Mouse (Mus musculus): ENCODE results near the gene Tlr2. TPM values are rescaled to one million over a fixed set of nuclear protein-coding genes. Genes with fewer than 3 reads are reported as not detected.
A peak's percentile ranks its signal among the peaks of the same experiment; 100 is the strongest.

The Tlr2 gene
- polyA plus RNA-seq, 1 experiment, result 4.1 TPM

DNA sequence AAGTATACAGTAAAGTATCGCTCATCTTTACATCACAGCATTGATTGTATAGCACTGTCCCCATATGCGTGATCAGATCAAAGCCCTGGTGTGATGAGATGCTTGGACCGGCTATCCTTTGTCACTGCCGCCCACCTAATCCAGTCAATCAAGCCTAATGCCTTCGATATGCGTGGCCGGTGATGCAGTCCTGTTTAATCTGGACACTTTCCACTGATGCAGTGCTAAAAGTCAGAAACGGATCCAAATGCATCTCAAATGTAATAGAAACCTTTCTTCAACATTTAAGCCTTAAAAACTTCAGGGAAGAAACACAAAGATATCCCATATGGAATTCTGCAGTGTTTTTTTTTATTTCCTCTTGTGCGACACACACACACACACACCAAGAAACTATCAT is 13.9 kb downstream of the Tlr2 start:
- no peak overlapping the region for H3K4me3 ChIP-seq (ENCODE audit: extremely low read depth, insufficient read depth, insufficient read length)
- H3K27me3 ChIP-seq (ENCODE audit: control insufficient read depth, insufficient read depth, low read length), result no peaks in the 10 kb centered on the region
- H3K27ac ChIP-seq (ENCODE audit: insufficient read depth, low read length), result no peak overlapping the region
- TF ChIP-seq CTCF (IDR thresholded peaks at IDR 0.05; ENCODE audit: extremely low read depth, insufficient read depth, insufficient read length, insufficient replicate concordance) (no peak), POLR2A (IDR thresholded peaks at IDR 0.05; ENCODE audit: low read depth, low read length) (no peak)
- no peaks in the 10 kb centered on the region for H3K36me3 ChIP-seq (ENCODE audit: control insufficient read depth, insufficient read depth, low read length)
- no peak for DNase-seq (ENCODE audit: low read depth in 1 of 2, low spot score in 2 of 2)
- no peaks in the 10 kb centered on the region for H3K4me1 ChIP-seq (ENCODE audit: control insufficient read depth, insufficient read depth, insufficient read length)
- 89% methylated on average over 9 of the region's 9 CpGs for WGBS

DNA sequence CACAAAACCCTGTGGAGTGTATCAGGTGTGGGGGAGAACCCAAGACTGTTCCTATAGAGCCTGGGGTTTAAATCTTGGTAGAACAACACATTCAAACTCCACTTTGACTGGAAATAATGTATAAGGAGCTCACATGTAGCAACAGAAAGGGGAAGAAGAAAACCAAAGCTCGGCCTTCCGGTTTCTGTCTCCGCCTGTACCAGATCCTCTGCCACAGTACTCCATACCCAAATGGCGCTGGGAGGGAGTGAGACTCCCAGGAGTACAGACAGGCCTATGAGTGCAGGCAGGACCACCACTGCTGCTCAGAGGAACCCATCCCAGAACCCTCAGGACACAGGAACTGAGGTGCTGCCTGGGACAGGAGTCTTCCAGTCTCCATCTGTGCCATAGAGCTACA is 17.8 kb downstream of the Tlr2 start:
- TF ChIP-seq CTCF (IDR thresholded peaks at IDR 0.05; ENCODE audit: extremely low read depth, insufficient read depth, insufficient read length, insufficient replicate concordance) (no peak), POLR2A (IDR thresholded peaks at IDR 0.05; ENCODE audit: low read depth, low read length) (no peak)
- no peak for DNase-seq (ENCODE audit: low read depth in 1 of 2, low spot score in 2 of 2)
- Histone ChIP-seq H3K36me3 (ENCODE audit: control insufficient read depth, insufficient read depth, low read length) (no peaks in the 10 kb centered on the region), H3K4me1 (ENCODE audit: control insufficient read depth, insufficient read depth, insufficient read length) (no peaks in the 10 kb centered on the region), H3K27ac (ENCODE audit: insufficient read depth, low read length) (no peak overlapping the region), H3K27me3 (ENCODE audit: control insufficient read depth, insufficient read depth, low read length) (no peaks in the 10 kb centered on the region), H3K4me3 (ENCODE audit: extremely low read depth, insufficient read depth, insufficient read length) (no peak overlapping the region)
- WGBS, result 84% methylated on average over 4 of the region's 4 CpGs

DNA sequence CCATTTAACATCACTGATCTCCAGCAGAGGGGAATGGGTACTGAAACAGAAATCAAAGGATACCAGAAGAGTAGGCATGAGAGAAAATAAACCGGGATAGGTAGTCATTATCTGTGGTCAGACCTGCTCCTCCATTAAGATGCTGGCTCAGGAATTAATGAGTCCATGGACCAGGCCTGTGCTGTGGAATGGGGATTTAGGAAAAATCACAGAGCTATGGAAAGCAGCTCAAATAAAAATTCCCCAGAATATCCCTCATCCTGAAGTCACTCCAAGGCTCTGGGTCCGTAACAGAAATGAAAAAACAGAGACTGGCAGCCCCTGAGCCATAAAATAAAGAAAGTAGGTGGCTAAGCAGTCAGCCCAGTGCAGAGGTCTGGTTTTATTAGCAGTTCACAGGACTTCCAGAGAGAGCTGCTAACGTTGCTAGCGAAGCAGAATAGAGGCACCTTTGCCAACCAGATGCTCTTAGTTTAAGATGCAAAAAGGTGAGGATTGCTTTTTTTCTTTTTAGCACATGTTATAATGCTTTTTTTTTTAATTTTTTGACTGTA is 25.1 kb downstream of the Tlr2 start:
- WGBS, result 88% methylated on average over 4 of the region's 4 CpGs
- TF ChIP-seq CTCF (IDR thresholded peaks at IDR 0.05; ENCODE audit: extremely low read depth, insufficient read depth, insufficient read length, insufficient replicate concordance) (no peak), POLR2A (IDR thresholded peaks at IDR 0.05; ENCODE audit: low read depth, low read length) (no peak)
- no peak overlapping the region for H3K27ac ChIP-seq (ENCODE audit: insufficient read depth, low read length)

DNA sequence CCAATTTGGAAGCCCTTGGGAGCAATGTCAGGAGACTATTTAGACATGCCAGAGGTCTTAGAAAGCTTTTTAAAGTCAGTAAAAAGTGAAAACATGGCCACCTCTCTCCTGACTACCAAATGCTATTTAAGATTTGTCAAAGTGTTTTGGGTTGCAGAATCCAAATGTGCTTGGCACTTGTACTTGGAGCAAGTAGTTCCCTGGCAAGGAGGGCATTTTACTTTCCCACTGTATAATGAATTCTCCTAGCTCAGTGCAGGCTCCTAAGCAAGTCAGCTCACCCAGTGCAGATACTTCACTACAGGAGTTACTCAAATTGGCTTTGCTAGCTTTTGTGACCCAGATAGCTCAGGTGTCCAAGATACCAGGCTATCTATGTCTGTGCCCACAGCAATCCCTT is 28.7 kb downstream of the Tlr2 start:
- Histone ChIP-seq H3K4me3 (ENCODE audit: extremely low read depth, insufficient read depth, insufficient read length) (no peak overlapping the region), H3K36me3 (ENCODE audit: control insufficient read depth, insufficient read depth, low read length) (no peaks in the 10 kb centered on the region), H3K27me3 (ENCODE audit: control insufficient read depth, insufficient read depth, low read length) (no peaks in the 10 kb centered on the region), H3K4me1 (ENCODE audit: control insufficient read depth, insufficient read depth, insufficient read length) (peaks cover 17% of the 10 kb centered on the region; the same call in 1 of the 2 replicates), H3K27ac (ENCODE audit: insufficient read depth, low read length) (peak overlapping the region; percentile 61; the same call in 1 of the 2 replicates)
- DNase-seq (ENCODE audit: low read depth in 1 of 2, low spot score in 2 of 2), result no peak
- TF ChIP-seq CTCF (IDR thresholded peaks at IDR 0.05; ENCODE audit: extremely low read depth, insufficient read depth, insufficient read length, insufficient replicate concordance) (no peak), POLR2A (IDR thresholded peaks at IDR 0.05; ENCODE audit: low read depth, low read length) (no peak)

More for the DNA sequence above, 25.1 kb downstream of the Tlr2 start:
- no peak overlapping the region for H3K4me3 ChIP-seq (ENCODE audit: extremely low read depth, insufficient read depth, insufficient read length)
- H3K36me3 ChIP-seq (ENCODE audit: control insufficient read depth, insufficient read depth, low read length), result no peaks in the 10 kb centered on the region
- no peak for DNase-seq (ENCODE audit: low read depth in 1 of 2, low spot score in 2 of 2)
- H3K27me3 ChIP-seq (ENCODE audit: control insufficient read depth, insufficient read depth, low read length), result no peaks in the 10 kb centered on the region
- H3K4me1 ChIP-seq (ENCODE audit: control insufficient read depth, insufficient read depth, insufficient read length), result peaks cover 8% of the 10 kb centered on the region; the same call in 1 of the 2 replicates

DNA sequence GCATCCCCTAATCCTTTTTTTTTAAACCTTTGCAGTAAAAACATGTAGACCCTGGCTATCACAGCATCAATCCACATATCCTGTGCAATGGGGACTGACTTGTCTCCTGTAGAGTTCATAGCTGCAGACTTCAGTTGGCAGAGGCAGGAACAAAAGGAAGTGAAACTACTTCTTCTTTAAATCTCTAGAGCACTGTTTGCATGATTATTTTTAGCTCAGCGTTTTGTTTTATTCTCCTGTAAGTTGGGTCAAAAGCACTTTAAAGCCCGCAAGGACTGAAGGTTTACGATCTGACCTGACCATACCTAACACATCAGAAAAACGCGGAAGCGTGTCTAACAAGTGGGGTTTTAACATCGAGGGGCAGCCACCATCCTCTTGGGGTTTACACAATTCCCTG is 29.6 kb downstream of the Tlr2 start:
- Histone ChIP-seq H3K27me3 (ENCODE audit: control insufficient read depth, insufficient read depth, low read length) (no peaks in the 10 kb centered on the region), H3K4me1 (ENCODE audit: control insufficient read depth, insufficient read depth, insufficient read length) (peaks cover 17% of the 10 kb centered on the region; the same call in 1 of the 2 replicates), H3K27ac (ENCODE audit: insufficient read depth, low read length) (peak overlapping the region; percentile 92), H3K36me3 (ENCODE audit: control insufficient read depth, insufficient read depth, low read length) (no peaks in the 10 kb centered on the region), H3K4me3 (ENCODE audit: extremely low read depth, insufficient read depth, insufficient read length) (peak overlapping the region; percentile 19; the same call in 1 of the 2 replicates)
- peak; percentile 34 to 40 for DNase-seq (ENCODE audit: low read depth in 1 of 2, low spot score in 2 of 2)
- WGBS, result 7% methylated on average over 7 of the region's 7 CpGs
- no peak for TF ChIP-seq POLR2A (IDR thresholded peaks at IDR 0.05; ENCODE audit: low read depth, low read length)
- TF ChIP-seq CTCF (IDR thresholded peaks at IDR 0.05; ENCODE audit: extremely low read depth, insufficient read depth, insufficient read length, insufficient replicate concordance), result no peak

DNA sequence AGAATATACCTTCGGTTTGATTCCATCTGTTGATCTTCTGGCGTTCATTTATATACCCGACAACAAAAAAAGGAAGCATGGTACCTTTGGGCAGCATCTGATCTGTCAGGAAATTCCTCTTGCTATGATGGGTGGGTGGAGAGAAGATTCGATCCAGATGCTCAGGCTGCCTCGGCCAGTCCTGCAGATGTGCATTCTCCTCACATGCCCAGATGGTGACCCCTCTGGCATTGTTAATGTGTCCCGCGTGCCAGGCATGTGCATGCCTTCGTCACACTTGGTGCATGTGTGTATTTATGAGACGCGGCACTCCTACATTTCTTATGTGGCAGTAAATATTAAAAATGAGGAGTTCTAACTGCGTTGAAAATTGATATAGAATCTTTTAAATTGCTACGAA is 33.1 kb downstream of the Tlr2 start:
- TF ChIP-seq CTCF (IDR thresholded peaks at IDR 0.05; ENCODE audit: extremely low read depth, insufficient read depth, insufficient read length, insufficient replicate concordance) (no peak), POLR2A (IDR thresholded peaks at IDR 0.05; ENCODE audit: low read depth, low read length) (no peak)
- Histone ChIP-seq H3K27me3 (ENCODE audit: control insufficient read depth, insufficient read depth, low read length) (no peaks in the 10 kb centered on the region), H3K4me3 (ENCODE audit: extremely low read depth, insufficient read depth, insufficient read length) (no peak overlapping the region), H3K27ac (ENCODE audit: insufficient read depth, low read length) (no peak overlapping the region), H3K4me1 (ENCODE audit: control insufficient read depth, insufficient read depth, insufficient read length) (peaks cover 17% of the 10 kb centered on the region), H3K36me3 (ENCODE audit: control insufficient read depth, insufficient read depth, low read length) (no peaks in the 10 kb centered on the region)
- 88% methylated on average over 12 of the region's 12 CpGs for WGBS
- no peak for DNase-seq (ENCODE audit: low read depth in 1 of 2, low spot score in 2 of 2)

DNA sequence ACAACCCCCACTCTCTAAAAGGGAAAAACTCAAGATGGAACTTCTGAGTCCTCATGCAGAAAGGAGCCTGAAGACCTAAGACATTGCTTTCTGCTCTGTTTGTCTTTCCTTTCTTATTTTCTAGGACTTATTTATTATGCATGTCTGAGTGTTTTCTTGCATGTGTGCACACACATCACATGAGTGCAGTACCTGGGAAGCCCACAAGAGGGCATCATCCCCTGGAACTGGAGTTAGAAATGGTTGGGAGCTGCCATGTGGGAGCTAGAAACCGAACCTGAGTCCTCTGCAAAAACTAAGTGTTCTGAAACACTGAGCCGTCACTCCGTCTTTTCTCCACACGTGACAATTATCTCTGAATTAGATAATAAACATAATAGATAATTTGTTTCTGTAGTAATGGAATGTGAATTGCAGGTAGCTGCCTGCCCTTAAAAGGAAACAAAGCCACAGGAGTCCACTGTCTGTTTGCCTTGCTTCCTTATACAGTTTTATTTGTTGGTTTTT is 39.9 kb downstream of the Tlr2 start:
- TF ChIP-seq CTCF (IDR thresholded peaks at IDR 0.05; ENCODE audit: extremely low read depth, insufficient read depth, insufficient read length, insufficient replicate concordance), result no peak
- no peak for TF ChIP-seq POLR2A (IDR thresholded peaks at IDR 0.05; ENCODE audit: low read depth, low read length)
- H3K36me3 ChIP-seq (ENCODE audit: control insufficient read depth, insufficient read depth, low read length), result no peaks in the 10 kb centered on the region
- 96% methylated on average over 4 of the region's 4 CpGs for WGBS
- no peaks in the 10 kb centered on the region for H3K27me3 ChIP-seq (ENCODE audit: control insufficient read depth, insufficient read depth, low read length)
- no peak overlapping the region for H3K4me3 ChIP-seq (ENCODE audit: extremely low read depth, insufficient read depth, insufficient read length)
- no peak for DNase-seq (ENCODE audit: low read depth in 1 of 2, low spot score in 2 of 2)
- H3K4me1 ChIP-seq (ENCODE audit: control insufficient read depth, insufficient read depth, insufficient read length), result no peaks in the 10 kb centered on the region; the same call in none of the 2 replicates
- no peak overlapping the region for H3K27ac ChIP-seq (ENCODE audit: insufficient read depth, low read length)

Measured in spleen, adult 2 months (tissue).